In the genomic region with DNA sequence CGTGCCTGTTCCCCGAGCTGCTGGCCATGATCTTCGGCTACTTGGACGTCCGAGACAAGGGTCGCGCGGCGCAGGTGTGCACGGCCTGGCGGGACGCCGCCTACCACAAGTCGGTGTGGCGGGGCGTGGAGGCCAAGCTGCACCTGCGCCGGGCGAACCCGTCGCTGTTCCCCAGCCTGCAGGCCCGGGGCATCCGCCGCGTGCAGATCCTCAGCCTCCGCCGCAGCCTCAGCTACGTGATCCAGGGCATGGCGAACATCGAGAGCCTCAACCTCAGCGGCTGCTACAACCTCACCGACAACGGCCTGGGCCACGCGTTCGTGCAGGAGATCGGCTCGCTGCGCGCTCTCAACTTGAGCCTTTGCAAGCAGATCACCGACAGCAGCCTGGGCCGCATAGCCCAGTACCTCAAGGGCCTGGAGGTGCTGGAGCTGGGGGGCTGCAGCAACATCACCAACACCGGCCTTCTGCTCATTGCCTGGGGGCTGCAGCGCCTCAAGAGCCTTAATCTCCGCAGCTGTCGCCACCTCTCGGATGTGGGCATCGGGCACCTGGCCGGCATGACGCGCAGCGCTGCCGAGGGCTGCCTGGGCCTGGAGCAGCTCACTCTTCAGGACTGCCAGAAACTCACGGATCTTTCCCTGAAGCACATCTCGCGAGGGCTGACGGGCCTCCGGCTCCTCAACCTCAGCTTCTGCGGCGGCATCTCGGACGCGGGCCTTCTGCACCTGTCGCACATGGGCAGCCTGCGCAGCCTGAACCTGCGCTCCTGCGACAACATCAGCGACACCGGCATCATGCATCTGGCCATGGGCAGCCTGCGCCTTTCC, we compare ENCODE assay signal across 1 mouse cellular context.
TF ChIP-seq lines count a peak whose summit lies in the region.

No protein-coding gene starts in this region.

TF ChIP-seq in CH12.LX, 34 proteins besides CTCF, POLR2A, EP300 and RAD21:
- TF ChIP-seq CHD2 (IDR thresholded peaks at IDR 0.05; ENCODE audit: low read length) (peak; percentile 72; the same call in 1 of the 2 replicates), UBTF (IDR thresholded peaks at IDR 0.05; ENCODE audit: low read depth, low read length) (peak; percentile 78; the same call in 1 of the 2 replicates), MYC (IDR thresholded peaks at IDR 0.05; ENCODE audit: low read depth, low read length) (0 out of 2 replicates have a peak, but pooled peaks have one; percentile 19), USF2 (conservative IDR thresholded peaks at IDR 0.05; ENCODE audit: low read depth, low read length) (no peak), ETS1 (conservative IDR thresholded peaks at IDR 0.05; ENCODE audit: low read depth, low read length) (no peak), NRF1 (IDR thresholded peaks at IDR 0.05; ENCODE audit: low read depth, low read length) (peak; percentile 63), MXI1 (IDR thresholded peaks at IDR 0.05; ENCODE audit: low read depth, low read length) (peak; percentile 62; the same call in 1 of the 2 replicates)
